Mouse (Mus musculus): ENCODE measurements around the gene Scnn1a.

- TF ChIP-seq CTCF (IDR thresholded peaks at IDR 0.05; ENCODE audit: low read depth), result peak; percentile 48
- TF ChIP-seq EP300 (optimal IDR thresholded peaks at IDR 0.05), result no peak
These were observed 36.2 kb upstream of the Scnn1a start for GRCm38 (mm10) chr6:125284250-125284649.
